Mouse (Mus musculus): ENCODE data around the gene Cdh3. TPM values are rescaled to one million over a fixed set of nuclear protein-coding genes. Genes with fewer than 3 reads are reported as not detected.
"Not testable (repeated sequence)": the region's sequence is repeated elsewhere in the genome, so short reads cannot be mapped to it uniquely, and the experiment has no call there.

Gene Cdh3
- polyA plus RNA-seq, 1 experiment from 2014 or later: 1.2 TPM

- Histone ChIP-seq H3K4me2 (ENCODE audit: low read length) (no peak overlapping the region), H3K36me3 (ENCODE audit: control insufficient read depth, insufficient read depth, low read length) (no peaks in the 10 kb centered on the region), H3K27me3 (ENCODE audit: control insufficient read depth, insufficient read depth, low read depth, low read length) (no peaks in the 10 kb centered on the region), H3K9ac (ENCODE audit: low read depth, low read length) (no peak overlapping the region), H3K4me3 (ENCODE audit: low read depth, low read length) (no peak overlapping the region), H3K9me3 (replicated peaks; ENCODE audit: control insufficient read depth, low read length, poor library complexity, severe bottlenecking) (no peaks in the 10 kb centered on the region), H3K27ac (ENCODE audit: low read length) (no peak overlapping the region), H3K4me1 (ENCODE audit: control insufficient read depth, insufficient read depth, low read length) (no peaks in the 10 kb centered on the region)
- ATAC-seq: no peak
- 77% methylated on average over 3 of the region's 3 CpGs for WGBS
Observed at GRCm38 (mm10) chr8:106588443-106589431, 78.0 kb downstream of the Cdh3 start.

- no peak overlapping the region for H3K27ac ChIP-seq (ENCODE audit: low read length)
- 79% methylated on average over 3 of the region's 3 CpGs for WGBS
Observed at GRCm38 (mm10) chr8:106592458-106592857, 81.8 kb downstream of the Cdh3 start.

GRCm38 (mm10) chr8:106595623-106596022 is 84.9 kb downstream of the Cdh3 start:
- not testable (repeated sequence) for H3K36me3 ChIP-seq (ENCODE audit: control insufficient read depth, insufficient read depth, low read length); ATAC-seq; H3K9ac ChIP-seq (ENCODE audit: low read depth, low read length); H3K4me1 ChIP-seq (ENCODE audit: control insufficient read depth, insufficient read depth, low read length); H3K27me3 ChIP-seq (ENCODE audit: control insufficient read depth, insufficient read depth, low read depth, low read length); H3K27ac ChIP-seq (ENCODE audit: low read length); H3K4me2 ChIP-seq (ENCODE audit: low read length); H3K9me3 ChIP-seq (replicated peaks; ENCODE audit: control insufficient read depth, low read length, poor library complexity, severe bottlenecking); H3K4me3 ChIP-seq (ENCODE audit: low read depth, low read length)
- 95% methylated on average over 3 of the region's 3 CpGs for WGBS

More at GRCm38 (mm10) chr8:106592458-106592857, 81.8 kb downstream of the Cdh3 start:
- H3K36me3 ChIP-seq (ENCODE audit: control insufficient read depth, insufficient read depth, low read length): no peaks in the 10 kb centered on the region
- no peaks in the 10 kb centered on the region for H3K4me1 ChIP-seq (ENCODE audit: control insufficient read depth, insufficient read depth, low read length)
- no peaks in the 10 kb centered on the region for H3K9me3 ChIP-seq (replicated peaks; ENCODE audit: control insufficient read depth, low read length, poor library complexity, severe bottlenecking)
- no peak overlapping the region for H3K9ac ChIP-seq (ENCODE audit: low read depth, low read length)
- H3K27me3 ChIP-seq (ENCODE audit: control insufficient read depth, insufficient read depth, low read depth, low read length): no peaks in the 10 kb centered on the region
- no peak overlapping the region for H3K4me2 ChIP-seq (ENCODE audit: low read length)
- H3K4me3 ChIP-seq (ENCODE audit: low read depth, low read length): no peak overlapping the region
- no peak for ATAC-seq

- Histone ChIP-seq H3K9me3 (replicated peaks; ENCODE audit: control insufficient read depth, low read length, poor library complexity, severe bottlenecking) (no peaks in the 10 kb centered on the region), H3K27me3 (ENCODE audit: control insufficient read depth, insufficient read depth, low read depth, low read length) (no peaks in the 10 kb centered on the region), H3K27ac (ENCODE audit: low read length) (no peak overlapping the region), H3K4me1 (ENCODE audit: control insufficient read depth, insufficient read depth, low read length) (no peaks in the 10 kb centered on the region), H3K4me3 (ENCODE audit: low read depth, low read length) (no peak overlapping the region), H3K9ac (ENCODE audit: low read depth, low read length) (no peak overlapping the region), H3K36me3 (ENCODE audit: control insufficient read depth, insufficient read depth, low read length) (no peaks in the 10 kb centered on the region), H3K4me2 (ENCODE audit: low read length) (no peak overlapping the region)
- no peak for ATAC-seq
- WGBS: 97% methylated on average over 5 of the region's 5 CpGs
Observed at GRCm38 (mm10) chr8:106597067-106597466, 86.4 kb downstream of the Cdh3 start.

GRCm38 (mm10) chr8:106599265-106599979 is 88.7 kb downstream of the Cdh3 start:
- Histone ChIP-seq H3K27me3 (ENCODE audit: control insufficient read depth, insufficient read depth, low read depth, low read length) (peaks cover 16% of the 10 kb centered on the region), H3K36me3 (ENCODE audit: control insufficient read depth, insufficient read depth, low read length) (no peaks in the 10 kb centered on the region), H3K27ac (ENCODE audit: low read length) (no peak overlapping the region), H3K4me1 (ENCODE audit: control insufficient read depth, insufficient read depth, low read length) (peaks cover 12% of the 10 kb centered on the region), H3K9ac (ENCODE audit: low read depth, low read length) (no peak overlapping the region), H3K9me3 (replicated peaks; ENCODE audit: control insufficient read depth, low read length, poor library complexity, severe bottlenecking) (no peaks in the 10 kb centered on the region), H3K4me2 (ENCODE audit: low read length) (no peak overlapping the region), H3K4me3 (ENCODE audit: low read depth, low read length) (no peak overlapping the region)
- WGBS: 22% methylated on average over 7 of the region's 7 CpGs
- ATAC-seq: no peak

- peak; percentile 58; the same call in 1 of the 2 replicates for ATAC-seq
- no peak within 1 kb of the TSS for H3K27ac ChIP-seq (ENCODE audit: low read length)
- peaks cover 28% of the 10 kb centered on the region for H3K27me3 ChIP-seq (ENCODE audit: control insufficient read depth, insufficient read depth, low read depth, low read length)
- no peaks in the 10 kb centered on the region for H3K9me3 ChIP-seq (replicated peaks; ENCODE audit: control insufficient read depth, low read length, poor library complexity, severe bottlenecking)
- H3K9ac ChIP-seq (ENCODE audit: low read depth, low read length): peak within 1 kb of the TSS; percentile 45; the same call in 1 of the 2 replicates
- H3K4me3 ChIP-seq (ENCODE audit: low read depth, low read length): peak within 1 kb of the TSS; percentile 56
- under 1% methylated on average over 53 of the region's 53 CpGs for WGBS
- peak within 1 kb of the TSS; percentile 95 for H3K4me2 ChIP-seq (ENCODE audit: low read length)
- no peaks in the 10 kb centered on the region for H3K36me3 ChIP-seq (ENCODE audit: control insufficient read depth, insufficient read depth, low read length)
- H3K4me1 ChIP-seq (ENCODE audit: control insufficient read depth, insufficient read depth, low read length): peaks cover 12% of the 10 kb centered on the region
Observed at GRCm38 (mm10) chr8:106603131-106603819, 92.6 kb downstream of the Cdh3 start, which contains the start of gene Cdh1. TSS of gene Cdh1 (plus strand) at chr8:106603351.

- Histone ChIP-seq H3K4me1 (ENCODE audit: control insufficient read depth, insufficient read depth, low read length) (peaks cover 12% of the 10 kb centered on the region), H3K4me3 (ENCODE audit: low read depth, low read length) (peak overlapping the region; percentile 56), H3K4me2 (ENCODE audit: low read length) (peak overlapping the region; percentile 95), H3K9me3 (replicated peaks; ENCODE audit: control insufficient read depth, low read length, poor library complexity, severe bottlenecking) (no peaks in the 10 kb centered on the region), H3K9ac (ENCODE audit: low read depth, low read length) (peak overlapping the region; percentile 45; the same call in 1 of the 2 replicates), H3K27me3 (ENCODE audit: control insufficient read depth, insufficient read depth, low read depth, low read length) (peaks cover 28% of the 10 kb centered on the region), H3K36me3 (ENCODE audit: control insufficient read depth, insufficient read depth, low read length) (no peaks in the 10 kb centered on the region), H3K27ac (ENCODE audit: low read length) (no peak overlapping the region)
- no peak for ATAC-seq
- under 1% methylated on average over 17 of the region's 19 CpGs for WGBS
Observed at GRCm38 (mm10) chr8:106603933-106604332, 93.2 kb downstream of the Cdh3 start.

GRCm38 (mm10) chr8:106605657-106606056 is 95.0 kb downstream of the Cdh3 start:
- no peak overlapping the region for H3K27ac ChIP-seq (ENCODE audit: low read length)
- H3K9me3 ChIP-seq (replicated peaks; ENCODE audit: control insufficient read depth, low read length, poor library complexity, severe bottlenecking): no peaks in the 10 kb centered on the region
- H3K9ac ChIP-seq (ENCODE audit: low read depth, low read length): no peak overlapping the region
- H3K4me3 ChIP-seq (ENCODE audit: low read depth, low read length): no peak overlapping the region
- 74% methylated on average over 7 of the region's 7 CpGs for WGBS
- no peak for ATAC-seq
- H3K4me1 ChIP-seq (ENCODE audit: control insufficient read depth, insufficient read depth, low read length): peaks cover 12% of the 10 kb centered on the region
- H3K4me2 ChIP-seq (ENCODE audit: low read length): no peak overlapping the region
- no peaks in the 10 kb centered on the region for H3K36me3 ChIP-seq (ENCODE audit: control insufficient read depth, insufficient read depth, low read length)
- peaks cover 28% of the 10 kb centered on the region for H3K27me3 ChIP-seq (ENCODE audit: control insufficient read depth, insufficient read depth, low read depth, low read length)

Measured in midbrain, embryonic 16.5 days (tissue).